Mouse (Mus musculus) forebrain, embryonic 12.5 days (tissue): ENCODE results near the gene Arl8b. TPM values are rescaled to one million over a fixed set of nuclear protein-coding genes. Genes with fewer than 3 reads are reported as not detected.

Experiments used
- polyA plus RNA-seq: library from polyadenylated mRNA; unstranded; fragments of >200 nt; fragmentation: Nextera tagmentation; extraction: Ambion mirVana; gene quantifications from 2 replicates; pipeline ENCODE4 v1.2.1, GENCODE M21; 2016

Gene Arl8b
- polyA plus RNA-seq, 1 experiment from 2014 or later = 81.8 TPM

Other genes with a start within 250 kb of the Arl8b start
- 7.8 and 9.9 TPM in 2 replicates for gene Bhlhe40, start 122.5 kb upstream of the Arl8b start, polyA plus RNA-seq
- 19.2 and 19.3 TPM in 2 replicates for gene Edem1, start 45.5 kb downstream of the Arl8b start, polyA plus RNA-seq